Mouse (Mus musculus) c-Kit-positive CD71-positive TER-119-positive erythroid progenitor cells, embryonic 14.5 days (primary cell): ENCODE results near the gene Pdlim1.
"Not testable (repeated sequence)": the region's sequence is repeated elsewhere in the genome, so short reads cannot be mapped to it uniquely, and the experiment has no call there.

Experiments used
- DNase-seq: peaks from one replicate; pipeline ENCODE4 v3.0.0-alpha.2; 2013; ENCODE audit warnings: low spot score

Gene Pdlim1

GRCm38 (mm10) chr19:40240838-40241689 lies 30.6 kb downstream of the Pdlim1 start:
- DNase-seq, result no peak

- DNase-seq, result no peak
These were observed 31.3 kb downstream of the Pdlim1 start for GRCm38 (mm10) chr19:40240360-40240759.

GRCm38 (mm10) chr19:40238175-40238850 lies 33.3 kb downstream of the Pdlim1 start:
- no peak for DNase-seq

- DNase-seq, result no peak
These were observed 39.1 kb downstream of the Pdlim1 start for GRCm38 (mm10) chr19:40232560-40232959.

- no peak for DNase-seq
These were observed 39.7 kb downstream of the Pdlim1 start for GRCm38 (mm10) chr19:40231825-40232541.

- no peak for DNase-seq
These were observed 40.4 kb downstream of the Pdlim1 start for GRCm38 (mm10) chr19:40231074-40231738.

- DNase-seq, result no peak
These were observed 45.0 kb downstream of the Pdlim1 start for GRCm38 (mm10) chr19:40226516-40227151.

GRCm38 (mm10) chr19:40225761-40226110 lies 45.9 kb downstream of the Pdlim1 start:
- no peak for DNase-seq

- peak; percentile 29 for DNase-seq
These were observed 46.4 kb downstream of the Pdlim1 start for GRCm38 (mm10) chr19:40225102-40225760.

- not testable (repeated sequence) for DNase-seq
These were observed 49.3 kb downstream of the Pdlim1 start for GRCm38 (mm10) chr19:40222307-40222706.

GRCm38 (mm10) chr19:40220878-40221277 lies 50.8 kb downstream of the Pdlim1 start:
- no peak for DNase-seq

- not testable (repeated sequence) for DNase-seq
These were observed 68.7 kb downstream of the Pdlim1 start for GRCm38 (mm10) chr19:40202947-40203346.

GRCm38 (mm10) chr19:40190596-40190995 lies 81.0 kb downstream of the Pdlim1 start:
- DNase-seq, result no peak

- no peak for DNase-seq
These were observed 84.5 kb downstream of the Pdlim1 start, which contains the start of gene Cyp2c70 for GRCm38 (mm10) chr19:40187160-40187559. Gene Cyp2c70, minus strand, starts transcription at chr19:40187333.

- no peak for DNase-seq
These were observed 88.0 kb downstream of the Pdlim1 start for GRCm38 (mm10) chr19:40183600-40183999.

- DNase-seq, result no peak
These were observed 93.3 kb downstream of the Pdlim1 start for GRCm38 (mm10) chr19:40178311-40178710.
